Mouse (Mus musculus): ENCODE measurements around the gene Il10rb.
"Not testable (repeated sequence)": the region's sequence is repeated elsewhere in the genome, so short reads cannot be mapped to it uniquely, and the experiment has no call there.

The Il10rb gene

GRCm38 (mm10) chr16:91416357-91416756 is 10.4 kb downstream of the Il10rb start:
- no peak for DNase-seq (ENCODE audit: low read depth, low spot score)

DNA sequence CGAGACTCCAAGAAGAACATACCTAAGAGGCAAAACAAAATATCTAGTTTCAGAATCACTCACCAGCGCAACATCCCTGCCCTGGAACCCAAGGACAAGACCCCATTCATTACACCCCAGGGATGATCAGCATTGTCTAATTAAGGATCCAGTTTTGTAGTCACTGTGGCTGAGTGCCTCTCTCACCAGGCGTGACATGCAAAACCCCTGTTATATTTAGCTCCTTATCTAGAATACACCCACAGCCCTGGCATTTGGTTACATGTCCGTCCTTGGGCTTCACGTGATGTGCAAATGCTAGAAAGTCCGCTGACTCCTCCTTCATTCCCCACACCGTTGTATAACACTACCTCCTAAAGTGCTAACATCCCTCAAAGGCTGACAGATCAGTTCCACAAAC is 11.0 kb downstream of the Il10rb start:
- DNase-seq (ENCODE audit: low read depth, low spot score): no peak

DNA sequence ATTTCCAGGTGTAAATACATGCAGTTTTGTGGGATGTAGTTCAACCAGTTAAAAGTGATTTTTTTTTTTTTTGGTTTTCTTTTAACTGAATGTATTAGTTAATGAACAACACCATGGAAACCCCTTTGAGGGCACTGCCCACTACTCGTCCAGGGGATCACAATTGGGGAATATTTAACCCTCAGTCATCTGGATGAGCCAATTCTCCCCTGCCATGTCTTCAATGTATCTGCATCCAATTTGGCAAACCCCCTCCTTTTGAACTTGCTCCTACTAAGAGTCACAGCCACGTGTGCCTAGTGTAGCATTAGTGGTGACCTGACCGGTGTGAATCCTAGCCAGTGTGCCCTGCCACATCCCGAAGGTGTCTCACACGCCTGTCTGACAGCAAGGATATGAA is 12.6 kb downstream of the Il10rb start:
- no peak for DNase-seq (ENCODE audit: low read depth, low spot score)

- DNase-seq (ENCODE audit: low read depth, low spot score): no peak
Measured at GRCm38 (mm10) chr16:91425816-91426215, 19.9 kb downstream of the Il10rb start.

GRCm38 (mm10) chr16:91426586-91426985 is 20.6 kb downstream of the Il10rb start:
- no peak for DNase-seq (ENCODE audit: low read depth, low spot score)

- DNase-seq (ENCODE audit: low read depth, low spot score): no peak
Measured at GRCm38 (mm10) chr16:91427461-91427860, 21.5 kb downstream of the Il10rb start.

DNA sequence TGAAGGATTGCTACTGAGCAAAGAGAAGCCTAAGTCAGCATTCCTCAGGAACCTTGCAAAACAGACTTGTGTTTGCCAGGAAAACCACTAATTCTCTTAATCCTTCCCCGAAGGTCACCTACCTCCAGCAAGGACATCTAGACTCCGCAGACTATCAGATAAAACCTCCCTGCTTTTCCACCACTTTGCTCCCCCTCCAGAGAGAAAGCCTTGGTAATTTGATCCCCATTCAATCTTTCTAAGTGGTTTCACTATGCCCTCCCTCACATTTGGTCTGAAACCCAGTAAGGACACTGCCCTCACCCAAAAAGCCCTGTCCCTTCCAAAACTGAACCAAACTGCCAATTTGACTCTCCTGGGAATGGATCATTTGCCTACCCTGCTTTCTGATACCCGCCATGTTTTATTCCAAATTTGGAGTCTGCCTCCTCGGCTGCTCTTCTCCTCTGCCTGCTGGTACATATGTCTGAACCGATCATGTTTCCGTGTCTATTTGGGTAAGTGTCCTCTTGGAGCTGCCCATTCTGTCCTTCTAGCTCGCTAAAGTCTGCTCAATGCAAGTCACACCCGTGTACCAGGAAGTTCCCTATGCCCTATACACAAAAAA is 22.4 kb downstream of the Il10rb start:
- DNase-seq (ENCODE audit: low read depth, low spot score): no peak

GRCm38 (mm10) chr16:91432720-91433328 is 26.9 kb downstream of the Il10rb start:
- no peak for DNase-seq (ENCODE audit: low read depth, low spot score)

- DNase-seq (ENCODE audit: low read depth, low spot score): no peak
Measured at GRCm38 (mm10) chr16:91433329-91433933, 27.5 kb downstream of the Il10rb start.

DNA sequence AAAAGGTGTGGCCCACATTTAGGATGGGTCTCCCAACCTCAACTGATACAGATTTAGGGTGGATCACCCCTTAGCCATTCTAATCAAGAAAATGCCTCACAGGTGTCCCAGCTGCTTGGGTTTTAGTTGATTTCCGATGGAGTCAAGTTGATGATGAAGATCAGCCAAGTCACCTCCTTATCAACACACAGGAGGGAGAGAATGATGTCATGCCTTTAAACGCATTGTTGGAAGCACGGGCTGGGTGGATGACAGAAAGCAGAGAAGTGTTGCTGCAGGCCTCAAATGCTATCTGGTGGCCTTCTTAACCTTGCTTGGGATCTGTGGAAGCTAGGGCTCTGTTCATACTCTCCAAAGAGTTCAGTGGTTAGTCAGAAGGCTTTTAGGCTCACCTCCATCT is 28.2 kb downstream of the Il10rb start:
- DNase-seq (ENCODE audit: low read depth, low spot score): no peak

- no peak for DNase-seq (ENCODE audit: low read depth, low spot score)
Measured at GRCm38 (mm10) chr16:91438081-91438480, 32.1 kb downstream of the Il10rb start.

- DNase-seq (ENCODE audit: low read depth, low spot score): not testable (repeated sequence)
Measured at GRCm38 (mm10) chr16:91438599-91438998, 32.6 kb downstream of the Il10rb start.

- DNase-seq (ENCODE audit: low read depth, low spot score): no peak
Measured at GRCm38 (mm10) chr16:91441366-91441765, 35.4 kb downstream of the Il10rb start.

GRCm38 (mm10) chr16:91441811-91442240 is 35.9 kb downstream of the Il10rb start:
- no peak for DNase-seq (ENCODE audit: low read depth, low spot score)

DNA sequence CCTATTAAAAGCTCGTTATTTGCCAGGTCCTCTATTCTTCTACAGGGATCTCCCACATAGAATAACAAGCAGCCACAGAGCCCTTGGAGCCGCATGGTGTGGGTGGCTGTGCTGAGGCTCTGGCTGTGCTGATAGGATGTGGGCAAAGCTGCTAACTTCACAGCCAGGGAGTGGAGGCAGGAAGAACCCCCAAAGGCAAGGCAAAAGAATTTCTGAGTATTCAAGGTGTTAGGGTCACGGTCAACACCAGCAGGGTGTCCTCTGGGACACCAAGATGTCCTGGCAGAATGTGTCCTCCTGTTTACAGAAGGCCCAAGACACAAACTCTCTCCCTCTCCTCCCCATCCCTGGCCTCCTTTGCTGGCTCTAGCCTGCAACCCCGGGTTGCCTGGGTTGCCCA is 36.5 kb downstream of the Il10rb start:
- DNase-seq (ENCODE audit: low read depth, low spot score): no peak

GRCm38 (mm10) chr16:91443211-91443611 is 37.2 kb downstream of the Il10rb start:
- DNase-seq (ENCODE audit: low read depth, low spot score): no peak

DNA sequence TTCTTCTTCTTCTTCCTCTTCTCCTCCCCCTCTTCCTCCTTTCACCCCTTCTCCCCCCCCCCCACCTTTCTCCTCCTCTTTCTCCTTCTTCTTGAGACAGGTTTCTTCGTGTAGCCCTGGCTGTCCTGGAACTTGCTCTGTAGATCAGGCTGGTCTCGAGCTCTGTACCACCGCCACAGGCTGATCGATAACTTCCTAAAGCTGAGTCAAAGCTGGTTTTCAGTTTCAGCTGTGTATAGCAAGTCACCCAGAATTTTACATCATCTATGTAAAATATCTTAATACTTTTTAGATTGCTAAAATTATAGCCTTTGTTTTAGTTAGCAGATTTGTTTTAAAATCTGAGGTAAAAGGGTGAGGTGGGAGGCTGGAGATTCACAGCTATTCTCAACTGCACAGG is 38.9 kb downstream of the Il10rb start:
- DNase-seq (ENCODE audit: low read depth, low spot score): no peak

- DNase-seq (ENCODE audit: low read depth, low spot score): no peak
Measured at GRCm38 (mm10) chr16:91445566-91445965, 39.6 kb downstream of the Il10rb start.

DNA sequence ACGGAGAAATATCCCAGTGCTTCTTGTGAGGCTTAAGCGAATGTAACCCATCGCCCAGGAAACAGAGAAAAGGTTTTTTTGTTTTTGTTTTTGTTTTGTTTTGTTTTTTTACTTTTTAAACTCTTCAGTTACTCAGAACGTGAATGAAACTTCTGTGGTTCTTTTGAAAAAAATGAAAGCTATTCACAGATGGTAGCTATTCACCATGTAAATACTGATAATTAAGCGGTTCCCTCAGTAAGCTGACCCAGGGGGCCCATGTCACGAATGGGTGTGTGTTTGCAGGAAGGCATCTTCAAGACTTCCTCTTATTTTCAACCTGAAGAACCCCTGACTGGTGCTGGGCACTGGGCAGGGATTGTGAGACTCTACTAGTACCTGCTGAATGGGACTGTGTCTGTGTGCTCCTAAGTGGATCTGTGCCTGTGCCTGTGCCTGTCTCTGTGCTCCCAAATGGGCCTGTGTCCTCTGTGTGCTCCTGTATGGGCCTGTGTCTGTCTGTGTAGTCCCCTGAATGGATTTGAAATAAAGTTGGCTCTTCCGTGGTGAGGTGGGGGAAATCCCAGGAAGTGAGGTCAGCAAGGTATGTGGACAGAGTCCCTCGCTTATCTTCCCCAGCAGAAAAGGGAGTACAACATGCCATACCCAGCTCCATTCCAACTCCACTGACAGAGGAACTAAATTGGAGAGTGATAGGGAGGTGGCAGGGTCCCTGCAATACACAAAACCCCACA is 41.0 kb downstream of the Il10rb start:
- DNase-seq (ENCODE audit: low read depth, low spot score): no peak

GRCm38 (mm10) chr16:91447512-91447900 is 41.5 kb downstream of the Il10rb start:
- DNase-seq (ENCODE audit: low read depth, low spot score): no peak

GRCm38 (mm10) chr16:91448088-91448487 is 42.1 kb downstream of the Il10rb start:
- no peak for DNase-seq (ENCODE audit: low read depth, low spot score)

DNA sequence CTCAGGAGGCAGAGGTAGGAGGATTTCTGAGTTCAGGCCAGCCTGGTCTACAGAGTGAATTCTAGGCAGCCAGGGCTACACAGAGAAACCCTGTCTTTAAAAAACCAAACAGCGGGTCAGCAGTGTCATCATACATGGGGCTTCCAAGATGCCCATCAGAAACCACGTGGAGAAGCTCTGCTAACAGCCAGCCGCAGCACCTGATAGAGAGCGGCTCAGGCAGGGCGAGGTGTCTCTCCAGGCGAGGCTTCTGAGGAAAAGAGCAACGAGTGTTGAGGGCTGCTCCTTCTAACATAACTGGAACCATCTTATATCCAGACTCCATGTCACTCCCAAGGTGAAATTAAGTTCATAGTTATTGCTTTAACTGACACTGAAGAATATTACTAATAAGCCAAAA is 42.9 kb downstream of the Il10rb start:
- no peak for DNase-seq (ENCODE audit: low read depth, low spot score)

Measured in embryo, embryonic 11.5 days (tissue).